14 mouse cellular contexts compared by ENCODE assay signal in the genomic region with DNA sequence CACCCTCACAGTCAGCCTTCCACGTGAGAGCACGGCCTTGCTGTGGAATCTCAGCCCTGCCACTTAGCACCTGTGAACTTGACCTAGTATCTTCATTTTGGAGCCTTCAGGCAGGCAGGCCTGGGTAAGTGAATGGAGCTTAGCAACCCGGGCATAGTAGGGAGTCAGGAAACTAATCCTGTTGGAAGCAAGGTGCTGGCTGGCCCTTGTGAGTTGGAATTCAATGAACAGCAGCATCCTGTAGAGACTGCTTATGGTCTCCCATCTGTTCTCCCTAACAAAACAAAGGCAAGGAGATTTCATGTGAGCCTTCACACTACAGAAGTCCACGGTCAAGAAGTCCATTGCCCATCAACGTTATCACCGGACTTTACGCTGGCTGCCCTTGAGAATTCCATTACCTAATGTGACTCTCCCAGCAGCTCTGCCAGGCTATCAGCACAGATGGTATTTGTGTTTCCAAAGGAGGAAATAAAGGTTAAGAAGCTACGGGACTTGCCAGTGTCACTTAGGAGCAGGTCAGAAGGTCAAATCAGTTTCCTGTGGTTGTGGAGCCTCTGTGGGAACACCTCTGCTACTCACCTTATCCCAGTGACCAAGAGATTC. TPM values are rescaled to one million over a fixed set of nuclear protein-coding genes. Genes with fewer than 3 reads are reported as not detected.
DNase-seq lines count a peak whose midpoint lies in the region; ATAC-seq and TF ChIP-seq lines count a peak whose summit lies in the region.
"Had no signal": no experiment of that assay in that cellular context is flagged by ENCODE, and none has a peak within 500 bp of the region (broad histone marks: within the 10 kb centered on the region; RNA-seq: fewer than 3 reads in every experiment).

No protein-coding gene starts in this region.

- no peak overlapping the region for H3K4me3 ChIP-seq in gastrocnemius, adult 2 months
- H3K4me3 ChIP-seq in brown adipose tissue, adult 24 weeks (ENCODE audit: insufficient read depth, low read depth, low read length), result no peak overlapping the region
- no peak overlapping the region for H3K4me3 ChIP-seq in heart, embryonic 14.5 days (ENCODE audit: control insufficient read depth in 1 of 2, insufficient read depth in 1 of 2, low read depth in 1 of 2, low read length in 2 of 2)
- no peak overlapping the region for H3K4me3 ChIP-seq in embryonic facial prominence, embryonic 10.5 days
- H3K4me3 ChIP-seq: limb, embryonic 13.5 days; neural tube, embryonic 15.5 days had no signal

- intact Hi-C loops in gastrocnemius, adult 2 months (cut with DNase I), result loop anchor here (10.0 kb wide), 1 partner anchor 91 kb away; no protein-coding TSS in a partner anchor

- peak overlapping the region; percentile 58 for H3K27ac ChIP-seq in gastrocnemius, adult 2 months
- peak overlapping the region; percentile 90 for H3K27ac ChIP-seq in brown adipose tissue, adult 24 weeks (replicated peaks; ENCODE audit: low read depth, low read length)
- peak overlapping the region; percentile 61 to 65 for H3K27ac ChIP-seq in heart, embryonic 14.5 days (replicated peaks in 1 of 2; ENCODE audit: control insufficient read depth in 1 of 2, insufficient read depth in 1 of 2, low read depth in 2 of 2, low read length in 2 of 2)
- no peak overlapping the region for H3K27ac ChIP-seq in embryonic facial prominence, embryonic 10.5 days (replicated peaks)
- H3K27ac ChIP-seq: hindbrain, embryonic 14.5 days; limb, embryonic 13.5 days; neural tube, embryonic 15.5 days had no signal

- no peaks in the 10 kb centered on the region for H3K9me3 ChIP-seq in heart, embryonic 14.5 days (ENCODE audit: control insufficient read depth, low read length)
- no peaks in the 10 kb centered on the region for H3K9me3 ChIP-seq in embryonic facial prominence, embryonic 10.5 days
- H3K9me3 ChIP-seq: limb, embryonic 13.5 days; neural tube, embryonic 15.5 days had no signal

- no peak for DNase-seq in gastrocnemius, adult 2 months
- DNase-seq in gastrocnemius, adult 18-20 months (ENCODE audit: low spot score), result no peak
- peak; percentile 75 for DNase-seq in cerebellum, adult 9-11 months
- no peak for DNase-seq in embryonic facial prominence, embryonic 10.5 days (ENCODE audit: low spot score)
- DNase-seq: gastrocnemius, postnatal 36 days; kidney, adult 18-20 months; layer of hippocampus, postnatal 36 days; lung, adult 18-20 months had no signal

- no peak overlapping the region for H3K9ac ChIP-seq in heart, embryonic 14.5 days (ENCODE audit: low read length)
- H3K9ac ChIP-seq: hindbrain, embryonic 14.5 days; limb, embryonic 13.5 days; neural tube, embryonic 15.5 days had no signal

- no peaks in the 10 kb centered on the region for H3K36me3 ChIP-seq in heart, embryonic 14.5 days (ENCODE audit: control insufficient read depth, insufficient read depth, low read length)
- H3K36me3 ChIP-seq in embryonic facial prominence, embryonic 10.5 days (replicated peaks), result no peaks in the 10 kb centered on the region
- H3K36me3 ChIP-seq: limb, embryonic 13.5 days; neural tube, embryonic 15.5 days had no signal

- H3K4me1 ChIP-seq in brown adipose tissue, adult 24 weeks (ENCODE audit: control insufficient read depth, insufficient read depth, insufficient read length, low read length), result peaks cover 23% of the 10 kb centered on the region
- peaks cover 5 to 10% of the 10 kb centered on the region in 2 experiments; a peak in 3 of 4 replicates for H3K4me1 ChIP-seq in heart, embryonic 14.5 days (ENCODE audit: control insufficient read depth in 2 of 2, insufficient read depth in 2 of 2, low read length in 2 of 2)
- H3K4me1 ChIP-seq in embryonic facial prominence, embryonic 10.5 days, result 0 out of 2 replicates have a peak, but pooled peaks cover 4% of the 10 kb centered on the region
- H3K4me1 ChIP-seq: neural tube, embryonic 15.5 days had no signal

- WGBS in heart, embryonic 14.5 days, result 27% methylated on average over 8 of the region's 8 CpGs
- 71% methylated on average over 8 of the region's 8 CpGs for WGBS in embryonic facial prominence, embryonic 10.5 days

- H3K27me3 ChIP-seq in heart, embryonic 14.5 days (ENCODE audit: control insufficient read depth, insufficient read depth, low read length), result no peaks in the 10 kb centered on the region
- no peaks in the 10 kb centered on the region for H3K27me3 ChIP-seq in embryonic facial prominence, embryonic 10.5 days (replicated peaks; ENCODE audit: low read depth, poor library complexity, severe bottlenecking)
- H3K27me3 ChIP-seq: limb, embryonic 13.5 days; neural tube, embryonic 15.5 days had no signal

- no peak for TF ChIP-seq CTCF in gastrocnemius, adult 2 months (IDR thresholded peaks at IDR 0.05)

- peak; percentile 56; the same call in 1 of the 2 replicates for ATAC-seq in heart, embryonic 14.5 days (ENCODE audit: insufficient number of reproducible peaks, insufficient read depth, low FRiP score, low read depth)
- no peak for ATAC-seq in erythroid progenitor cell, adult 5-6 weeks (replicated peaks; ENCODE audit: low FRiP score, poor library complexity, severe bottlenecking)

- H3K4me2 ChIP-seq in heart, embryonic 14.5 days (ENCODE audit: low read length), result no peak overlapping the region
- H3K4me2 ChIP-seq: hindbrain, embryonic 14.5 days; limb, embryonic 13.5 days; neural tube, embryonic 15.5 days had no signal

RNA-seq across cellular contexts. Expression of gene Srd5a3, which starts 24.5 kb away (rescaled TPM):
- 1 to 10 TPM; 3.0 to 3.9 TPM for total RNA-seq in gastrocnemius, adult 2 months (2021)
- 1 to 10 TPM; 2.1 to 2.7 TPM for total RNA-seq in gastrocnemius, adult 18-20 months (2021)
- 6.4 and 11.9 TPM in 2 replicates for polyA plus RNA-seq in brown adipose tissue, adult 24 weeks (2012; ENCODE audit: insufficient read depth, insufficient read length, missing spikeins)
- polyA plus RNA-seq in heart, embryonic 14.5 days (2014; fragmentation: Nextera tagmentation; extraction: Ambion mirVana), result 22.6 and 26.9 TPM in 2 replicates
- 25.1 and 26.2 TPM in 2 replicates for polyA plus RNA-seq in embryonic facial prominence, embryonic 10.5 days (2016; fragmentation: Nextera tagmentation; extraction: Ambion mirVana)
- 7.6 and 13.0 TPM in 2 replicates for total RNA-seq in erythroid progenitor cell, adult 5-6 weeks (2015; ENCODE audit: low replicate concordance)
- 4.5 and 7.3 TPM in 2 replicates for total RNA-seq in erythroid progenitor cell, adult 5-6 weeks (2017; ENCODE audit: low replicate concordance)
